Mouse (Mus musculus): Measurements from ENCODE around the gene Ppil2. TPM values are rescaled to one million over a fixed set of nuclear protein-coding genes. Genes with fewer than 3 reads are reported as not detected.

Ppil2 gene
- polyA plus RNA-seq, 1 experiment from 2014 or later = 156 TPM

MicroRNAs encoded within 50 kb of the gene (microRNA counts, 519-probe panel; counts per million panel counts)
- microRNA mmu-miR-130b = 5,793 counts per million, percentile 94 among the panel's probes with 10 or more counts
- 3,583 counts per million, percentile 70 among the panel's probes with 10 or more counts for microRNA mmu-miR-301b

Small RNAs within 50 kb of the gene (microRNA-seq; reads per million reads assigned to microRNA genes)
- gene Mir130b (9,113 reads per million, percentile 95 among the genes with 10 or more reads in this experiment), gene Mir301b (136 reads per million, percentile 55 among the genes with 10 or more reads in this experiment)

Other genes starting within 250 kb of the Ppil2 start
- not detected in 2 replicates for gene Igll1, start 247.3 kb downstream of the Ppil2 start, polyA plus RNA-seq (2014; fragmentation: Nextera tagmentation; extraction: Ambion mirVana)
- gene Top3b, start 240.5 kb downstream of the Ppil2 start, polyA plus RNA-seq (2014; fragmentation: Nextera tagmentation; extraction: Ambion mirVana) = 63.5 and 67.0 TPM in 2 replicates
- 1.2 and 1.7 TPM in 2 replicates for gene Vpreb1, start 240.4 kb downstream of the Ppil2 start, polyA plus RNA-seq (2014; fragmentation: Nextera tagmentation; extraction: Ambion mirVana)
- gene Ppm1f, start 214.8 kb downstream of the Ppil2 start, polyA plus RNA-seq (2014; fragmentation: Nextera tagmentation; extraction: Ambion mirVana) = 21.7 and 24.3 TPM in 2 replicates
- 218 and 224 TPM in 2 replicates for gene Mapk1, start 127.9 kb downstream of the Ppil2 start, polyA plus RNA-seq (2014; fragmentation: Nextera tagmentation; extraction: Ambion mirVana)
- 96.2 and 106 TPM in 2 replicates for gene Ypel1, start 41.6 kb downstream of the Ppil2 start, polyA plus RNA-seq (2014; fragmentation: Nextera tagmentation; extraction: Ambion mirVana)
- 97.3 and 105 TPM in 2 replicates for gene 2610318N02Rik, start 13.9 kb upstream of the Ppil2 start, polyA plus RNA-seq (2014; fragmentation: Nextera tagmentation; extraction: Ambion mirVana)
- gene Sdf2l1, start 21.1 kb upstream of the Ppil2 start, polyA plus RNA-seq (2014; fragmentation: Nextera tagmentation; extraction: Ambion mirVana) = 65.7 and 72.2 TPM in 2 replicates
- gene Ydjc, start 33.4 kb upstream of the Ppil2 start, polyA plus RNA-seq (2014; fragmentation: Nextera tagmentation; extraction: Ambion mirVana) = 12.2 and 12.5 TPM in 2 replicates
- 0.97 and 1.2 TPM in 2 replicates for gene Ccdc116, start 36.0 kb upstream of the Ppil2 start, polyA plus RNA-seq (2014; fragmentation: Nextera tagmentation; extraction: Ambion mirVana)
- gene Ube2l3, start 91.4 kb upstream of the Ppil2 start, polyA plus RNA-seq (2014; fragmentation: Nextera tagmentation; extraction: Ambion mirVana) = 397 and 405 TPM in 2 replicates
- gene Rimbp3, start 97.3 kb upstream of the Ppil2 start, polyA plus RNA-seq (2014; fragmentation: Nextera tagmentation; extraction: Ambion mirVana) = 1.1 TPM in 2 replicates
- gene Hic2, start 122.3 kb upstream of the Ppil2 start, polyA plus RNA-seq (2014; fragmentation: Nextera tagmentation; extraction: Ambion mirVana) = 10.0 and 11.2 TPM in 2 replicates
- 6.7 and 6.8 TPM in 2 replicates for gene Tmem191c, start 164.8 kb upstream of the Ppil2 start, polyA plus RNA-seq (2014; fragmentation: Nextera tagmentation; extraction: Ambion mirVana)
- gene Serpind1, start 220.1 kb upstream of the Ppil2 start, polyA plus RNA-seq (2014; fragmentation: Nextera tagmentation; extraction: Ambion mirVana) = 0.15 and 0.23 TPM in 2 replicates

Data from neural tube, embryonic 11.5 days (tissue).